Mouse (Mus musculus) kidney, postnatal 14 days (tissue): ENCODE results near the gene Tusc2.
A peak's percentile ranks its signal among the peaks of the same experiment; 100 is the strongest.
"Not testable (repeated sequence)": the region's sequence is repeated elsewhere in the genome, so short reads cannot be mapped to it uniquely, and the experiment has no call there.

Source experiments
- DNase-seq: peaks from one replicate; pipeline ENCODE4 v3.0.0; 2022; ENCODE audit warnings: mixed read lengths

Gene Tusc2

GRCm38 (mm10) chr9:107545602-107546001, 17.5 kb upstream of the Tusc2 start:
- peak; percentile 83 for DNase-seq

GRCm38 (mm10) chr9:107547026-107547425, 16.0 kb upstream of the Tusc2 start, which contains the start of gene Zmynd10:
Gene Zmynd10, plus strand, starts transcription at chr9:107547298.
- DNase-seq = peak; percentile 96

DNA sequence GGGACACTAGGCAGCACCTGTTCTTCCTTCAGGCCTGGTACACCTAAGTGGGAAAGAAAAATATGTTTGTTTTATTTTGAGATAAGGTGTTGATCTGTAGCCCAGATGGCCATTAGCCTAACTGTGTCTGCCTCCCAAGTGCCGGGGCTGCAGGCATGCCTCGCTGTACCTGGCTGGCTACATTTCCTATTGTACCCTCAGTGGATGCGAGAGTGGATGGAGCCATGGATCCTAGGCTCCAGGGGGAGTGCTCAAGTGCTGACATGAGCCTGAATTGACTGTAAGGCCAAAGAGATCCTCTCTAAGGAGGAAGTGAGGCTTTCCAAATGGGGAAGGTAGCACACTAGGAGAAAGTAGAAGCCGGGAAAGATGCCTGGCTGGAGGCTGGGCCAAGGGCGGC, 15.1 kb upstream of the Tusc2 start:
- no peak for DNase-seq

DNA sequence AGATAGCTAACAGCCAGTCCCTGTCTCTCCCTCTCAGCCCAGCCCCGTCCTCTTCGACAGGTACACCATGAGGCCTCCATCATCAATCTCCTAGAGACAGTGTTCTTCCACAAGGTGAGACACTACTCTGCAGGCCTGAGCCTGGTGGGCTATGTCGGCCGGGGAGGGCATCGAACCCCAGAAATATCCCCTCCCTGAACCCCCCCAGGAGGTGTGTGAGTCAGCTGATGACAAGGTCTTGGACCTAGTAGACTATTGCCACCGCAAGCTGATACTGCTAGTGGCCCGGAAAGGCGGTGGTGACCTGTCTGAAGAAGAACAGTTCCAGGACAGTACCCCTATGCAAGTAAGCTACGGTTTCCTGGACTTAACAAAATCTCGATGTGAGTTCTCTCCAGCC, 14.2 kb upstream of the Tusc2 start:
- no peak for DNase-seq

GRCm38 (mm10) chr9:107549297-107550074, 13.6 kb upstream of the Tusc2 start:
- DNase-seq = no peak

GRCm38 (mm10) chr9:107550491-107551116, 12.5 kb upstream of the Tusc2 start:
- DNase-seq = peak; percentile 84

DNA sequence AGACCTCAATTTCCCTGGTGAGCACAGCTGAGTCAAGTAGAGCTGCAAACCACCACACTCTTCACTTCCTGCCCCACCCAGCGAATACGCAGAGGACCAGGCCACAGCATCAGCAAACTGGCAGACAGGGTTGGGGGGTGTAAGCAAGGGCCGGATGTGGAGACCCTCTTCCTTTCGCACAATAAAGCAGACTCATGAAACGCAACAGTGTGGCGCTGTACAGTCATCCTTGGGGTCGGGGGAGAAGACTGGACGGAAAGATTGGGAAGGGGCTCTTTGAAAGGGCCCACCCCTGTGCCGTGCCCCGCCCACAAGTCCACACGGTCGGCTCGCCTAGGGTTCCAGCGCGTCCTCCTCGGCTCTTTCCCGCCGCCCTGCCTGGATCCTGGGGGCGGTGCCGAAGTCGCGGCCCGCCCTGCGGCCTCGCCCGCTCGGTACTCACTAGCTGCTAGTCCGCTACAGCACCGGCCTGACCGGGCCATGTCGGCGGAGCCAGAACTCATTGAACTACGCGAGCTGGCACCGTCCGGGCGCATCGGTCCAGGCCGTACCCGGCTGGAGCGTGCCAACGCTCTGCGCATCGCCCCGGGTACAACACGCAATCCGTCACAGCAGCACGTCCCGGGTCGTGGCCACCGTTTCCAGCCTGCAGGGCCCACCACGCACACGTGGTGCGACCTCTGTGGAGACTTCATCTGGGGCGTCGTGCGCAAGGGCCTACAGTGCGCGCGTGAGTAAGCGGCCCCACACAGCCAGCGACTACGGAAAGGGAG, 11.8 kb upstream of the Tusc2 start, which contains the start of gene Rassf1:
TSS of gene Rassf1 (plus strand) at position 439 of the 773 bp plus-strand sequence.
- DNase-seq = peak; percentile 87

- no peak for DNase-seq
Observed at GRCm38 (mm10) chr9:107551890-107552355, 11.1 kb upstream of the Tusc2 start.

DNA sequence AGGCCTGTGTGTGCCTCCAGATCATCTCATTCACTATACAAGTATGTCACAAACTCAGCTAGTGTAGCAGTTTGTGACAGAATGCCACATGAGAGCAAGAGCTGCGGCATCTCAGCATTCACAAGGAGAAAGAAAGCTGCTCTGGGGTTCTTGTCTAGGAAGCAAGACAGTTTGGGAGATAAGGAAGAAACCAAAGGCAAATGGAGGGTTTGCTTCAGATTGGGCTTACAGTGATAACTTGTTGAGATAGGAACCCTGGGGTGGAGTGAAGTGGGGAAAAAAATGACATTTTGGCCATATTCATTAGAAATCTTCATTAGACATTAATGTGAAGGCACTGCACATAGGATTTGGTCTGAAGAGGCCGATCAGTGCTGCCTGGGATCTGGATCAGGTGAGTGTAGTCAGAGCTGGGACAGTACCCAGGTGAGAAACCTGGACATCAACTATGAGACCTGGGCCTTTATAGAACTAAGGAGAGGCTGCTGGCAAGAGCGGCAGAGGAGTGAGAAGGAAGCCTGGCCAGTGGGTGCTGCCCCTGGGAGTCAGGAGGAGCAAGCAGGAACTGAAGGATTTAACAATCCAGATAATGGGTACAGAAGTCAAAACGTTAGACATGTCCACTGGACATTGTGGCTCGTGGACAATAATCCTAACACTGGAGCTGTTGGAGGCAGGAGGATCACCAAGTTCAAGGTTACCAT, 10.2 kb upstream of the Tusc2 start:
- DNase-seq = no peak

- no peak for DNase-seq
Observed at GRCm38 (mm10) chr9:107553541-107554318, 9.3 kb upstream of the Tusc2 start.

- peak; percentile 98 for DNase-seq
Observed at GRCm38 (mm10) chr9:107554319-107554825, 8.7 kb upstream of the Tusc2 start.

DNA sequence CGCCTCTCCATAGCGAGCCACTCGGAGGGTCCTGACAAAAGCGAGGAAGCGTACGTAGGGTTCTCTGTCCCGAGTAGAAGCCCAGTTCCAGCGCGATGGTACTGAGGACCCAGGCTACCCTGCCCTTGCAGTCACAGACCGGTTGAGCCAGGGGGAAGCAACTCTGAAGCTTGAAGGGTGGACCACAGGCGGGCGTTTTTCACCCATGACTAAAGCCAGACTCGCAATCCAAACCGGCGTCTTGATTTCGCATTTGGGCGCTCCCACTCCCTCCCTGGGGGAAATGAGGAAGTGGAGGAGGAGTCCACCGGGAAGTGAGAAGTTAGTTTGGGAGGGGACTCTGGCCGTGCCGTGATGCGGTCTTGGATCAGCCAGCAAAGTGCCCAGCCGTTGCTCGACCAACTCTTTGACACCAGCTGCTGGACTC, 8.0 kb upstream of the Tusc2 start:
- peak; percentile 82 for DNase-seq

- DNase-seq = no peak
Observed at GRCm38 (mm10) chr9:107555701-107556100, 7.4 kb upstream of the Tusc2 start.

DNA sequence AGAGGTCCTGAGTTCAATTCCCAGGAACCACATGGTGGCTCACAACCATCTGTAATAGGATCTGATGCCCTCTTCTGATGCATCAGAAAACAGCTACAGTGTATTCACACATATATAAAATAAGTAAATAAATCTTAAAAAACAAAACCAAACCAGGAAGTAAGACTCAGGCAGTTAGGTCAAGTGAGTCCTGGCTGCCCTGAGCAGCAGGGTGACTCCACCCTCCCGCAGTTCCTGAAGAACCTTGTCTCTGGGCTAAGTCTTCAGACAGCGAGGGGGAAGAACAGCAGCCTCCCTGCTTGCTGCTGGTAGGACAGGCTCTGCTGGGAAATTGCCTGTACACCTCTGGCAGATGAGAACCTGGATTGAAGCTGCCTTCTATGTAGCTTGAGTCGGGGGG, 6.7 kb upstream of the Tusc2 start:
- DNase-seq = no peak

DNA sequence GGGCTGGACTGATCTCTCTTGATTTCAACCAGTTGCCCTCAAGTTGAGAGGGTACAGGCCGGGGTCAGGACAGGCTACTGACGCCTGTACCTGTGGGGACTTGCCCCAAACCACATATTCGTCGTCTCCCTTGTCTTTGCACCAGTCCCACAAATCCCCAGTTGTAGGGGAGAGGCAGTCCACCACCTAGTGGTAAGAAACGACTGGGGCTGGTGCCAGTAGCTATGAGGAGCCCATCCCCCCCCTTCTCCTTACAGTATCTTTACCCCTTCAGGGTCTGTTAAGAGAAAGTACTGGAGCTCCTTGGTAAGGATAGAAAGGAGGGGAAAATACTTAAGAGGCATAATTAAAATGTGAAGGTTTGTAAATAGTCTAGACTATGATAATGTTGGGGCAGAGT, 2.5 kb downstream of the Tusc2 start:
- DNase-seq = not testable (repeated sequence)

DNA sequence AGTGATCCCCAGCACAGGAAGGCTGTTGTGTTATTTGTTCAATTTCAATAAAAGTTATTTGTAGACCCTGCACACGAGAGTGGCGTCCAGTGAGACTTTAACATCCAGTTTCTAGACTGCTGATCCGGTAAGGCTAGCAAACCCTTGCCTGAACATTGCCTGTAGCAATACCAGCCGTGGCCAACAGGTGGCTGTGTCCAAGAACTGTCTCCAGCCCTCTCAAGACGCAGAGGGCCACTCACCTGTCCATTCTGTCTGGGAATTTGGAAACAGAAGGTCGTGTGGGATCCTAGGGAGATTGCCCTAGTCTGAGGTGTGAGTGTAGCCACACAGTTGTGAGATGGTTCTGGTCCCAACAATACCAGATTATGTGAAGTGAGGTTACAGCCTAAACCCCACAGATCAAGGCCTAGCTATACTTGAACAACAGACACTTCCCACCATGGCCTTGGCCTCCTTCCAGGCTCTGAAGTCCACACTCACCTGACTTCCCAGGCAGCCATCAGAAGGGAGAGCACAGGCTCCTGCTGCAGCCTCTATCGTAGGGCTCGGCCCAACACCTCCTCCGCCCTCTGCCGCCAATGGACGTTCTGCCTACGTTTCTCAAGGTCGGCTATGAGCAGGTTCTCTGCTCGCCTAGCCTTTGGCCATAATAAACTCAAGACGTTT, 3.1 kb downstream of the Tusc2 start:
- peak; percentile 92 for DNase-seq

GRCm38 (mm10) chr9:107566855-107567254, 3.8 kb downstream of the Tusc2 start:
- peak; percentile 76 for DNase-seq

GRCm38 (mm10) chr9:107567702-107568319, 4.8 kb downstream of the Tusc2 start, which contains the start of gene Hyal2:
Gene Hyal2, plus strand, starts transcription at chr9:107567945.
- peak; percentile 88 for DNase-seq

DNA sequence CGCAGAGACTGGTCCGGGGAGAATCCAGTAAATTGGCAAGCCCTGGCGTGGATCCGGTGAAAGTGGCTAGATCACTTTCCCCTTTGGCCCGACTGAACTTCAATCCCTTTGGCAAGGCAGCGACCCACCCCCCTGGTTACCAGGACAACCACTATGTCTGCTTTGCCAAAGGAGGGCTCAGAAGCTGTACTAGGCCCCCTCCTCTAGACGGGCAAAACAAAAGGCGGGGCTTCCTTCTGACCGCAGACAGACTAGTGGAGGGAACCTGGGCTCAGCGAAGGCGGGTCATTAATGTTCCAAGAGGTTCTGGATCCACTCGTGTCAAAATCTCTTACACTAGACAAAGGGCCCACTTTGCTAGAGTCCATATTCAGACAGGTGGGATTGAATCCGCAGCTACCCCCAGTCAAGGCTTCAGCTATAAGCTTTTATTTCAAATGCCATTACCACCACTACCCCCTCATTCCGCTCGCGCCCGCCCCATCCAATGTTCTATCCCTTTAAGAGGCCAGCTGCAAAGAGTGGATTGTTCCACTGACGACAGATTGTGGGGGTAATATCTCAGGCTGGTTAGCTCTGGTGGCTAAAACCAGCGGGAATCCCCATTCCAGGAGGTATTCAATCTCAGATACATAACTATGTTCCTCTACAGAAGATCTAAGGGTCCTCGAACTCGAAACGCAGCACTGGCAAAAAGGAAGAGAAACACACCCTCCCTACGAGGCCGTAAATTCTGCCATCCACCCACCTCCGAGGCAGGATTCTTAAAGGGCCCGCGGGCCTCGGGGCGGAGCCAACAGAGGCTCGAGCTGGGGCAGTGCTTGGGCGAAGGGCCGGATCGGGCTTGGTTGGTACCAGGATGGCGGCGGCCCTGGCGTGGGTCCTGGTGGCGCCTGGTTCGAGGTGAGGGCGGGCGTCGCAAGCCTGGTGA, 5.5 kb downstream of the Tusc2 start:
- peak; percentile 92 for DNase-seq
